ENCODE assay signal across 8 mouse cellular contexts in genomic region chr11:71389659-71390058, GRCm38 (mm10).
DNase-seq lines count a peak whose midpoint lies in the region; ATAC-seq and TF ChIP-seq lines count a peak whose summit lies in the region.

No protein-coding gene starts in this region.

- 11% methylated on average over 7 of the region's 7 CpGs for WGBS in forebrain, postnatal 0 days
- 25% methylated on average over 7 of the region's 7 CpGs for WGBS in limb, embryonic 10.5 days
- WGBS in stomach, embryonic 14.5 days, result 20% methylated on average over 7 of the region's 7 CpGs

- H3K36me3 ChIP-seq in forebrain, postnatal 0 days (ENCODE audit: insufficient read depth), result no peaks in the 10 kb centered on the region
- no peaks in the 10 kb centered on the region for H3K36me3 ChIP-seq in limb, embryonic 10.5 days
- H3K36me3 ChIP-seq in stomach, embryonic 14.5 days (ENCODE audit: control insufficient read depth, insufficient read depth, low read length), result no peaks in the 10 kb centered on the region

- H3K9me3 ChIP-seq in forebrain, postnatal 0 days (ENCODE audit: low read length), result no peaks in the 10 kb centered on the region
- no peaks in the 10 kb centered on the region for H3K9me3 ChIP-seq in limb, embryonic 10.5 days (replicated peaks)
- H3K9me3 ChIP-seq in stomach, embryonic 14.5 days (ENCODE audit: control insufficient read depth, low read depth, low read length), result no peaks in the 10 kb centered on the region

- H3K27ac ChIP-seq in forebrain, postnatal 0 days (ENCODE audit: low read depth, low read length), result no peak overlapping the region
- no peak overlapping the region for H3K27ac ChIP-seq in limb, embryonic 10.5 days
- H3K27ac ChIP-seq in stomach, embryonic 14.5 days (ENCODE audit: low read length), result no peak overlapping the region

- TF ChIP-seq CTCF in forebrain, postnatal 0 days (IDR thresholded peaks at IDR 0.05; ENCODE audit: low read depth), result no peak

- ATAC-seq in forebrain, postnatal 0 days, result peak; percentile 79
- ATAC-seq in stomach, embryonic 14.5 days (ENCODE audit: insufficient number of reproducible peaks, insufficient read depth, low FRiP score, low read depth), result 0 out of 2 replicates have a peak, but pooled peaks have one; percentile 33

- peaks cover 6% of the 10 kb centered on the region; the same call in 1 of the 2 replicates for H3K4me1 ChIP-seq in forebrain, postnatal 0 days (ENCODE audit: insufficient read depth)
- no peaks in the 10 kb centered on the region for H3K4me1 ChIP-seq in limb, embryonic 10.5 days
- no peaks in the 10 kb centered on the region for H3K4me1 ChIP-seq in stomach, embryonic 14.5 days (ENCODE audit: control insufficient read depth, insufficient read depth, low read length)

- no peaks in the 10 kb centered on the region for H3K27me3 ChIP-seq in forebrain, postnatal 0 days (ENCODE audit: insufficient read depth, low read length)
- no peaks in the 10 kb centered on the region for H3K27me3 ChIP-seq in limb, embryonic 10.5 days (ENCODE audit: low read depth, poor library complexity, severe bottlenecking)
- H3K27me3 ChIP-seq in stomach, embryonic 14.5 days (ENCODE audit: control insufficient read depth, insufficient read depth, low read length), result no peaks in the 10 kb centered on the region

- H3K4me2 ChIP-seq in forebrain, postnatal 0 days (ENCODE audit: low read depth), result peak overlapping the region; percentile 32
- H3K4me2 ChIP-seq in stomach, embryonic 14.5 days (replicated peaks; ENCODE audit: low read depth, low read length), result no peak overlapping the region

- H3K4me3 ChIP-seq in forebrain, postnatal 0 days (ENCODE audit: low read depth, low read length), result no peak overlapping the region
- no peak overlapping the region for H3K4me3 ChIP-seq in limb, embryonic 10.5 days
- no peak overlapping the region for H3K4me3 ChIP-seq in stomach, embryonic 14.5 days (ENCODE audit: low read depth, low read length)

- peak; percentile 35 to 64 for DNase-seq in adrenal gland, adult (ENCODE audit: inconsistent age in 2 of 2, low spot score in 1 of 2)
- no peak for DNase-seq in adrenal gland, postnatal 4 days (ENCODE audit: low spot score in 2 of 2)
- peak; percentile 44 to 46 for DNase-seq in right cerebral cortex, postnatal 10 days (ENCODE audit: low spot score in 2 of 2)
- DNase-seq in right cerebral cortex, adult 18-20 months, result no peak
- DNase-seq in forebrain, postnatal 0 days, result peak; percentile 48
- peak; percentile 73 for DNase-seq in limb, embryonic 10.5 days (ENCODE audit: low spot score)
- DNase-seq in thymus, postnatal 25 days, result no peak

- H3K9ac ChIP-seq in forebrain, postnatal 0 days, result peak overlapping the region; percentile 19; the same call in 1 of the 2 replicates
- no peak overlapping the region for H3K9ac ChIP-seq in stomach, embryonic 14.5 days (replicated peaks; ENCODE audit: low read depth, low read length)

Comparison
In these comparisons a context has a peak if more than half of its experiments do, and no peak if none do; other contexts are left out.
1. DNase-seq: peak in adrenal gland, adult (2 of 2), right cerebral cortex, postnatal 10 days (2 of 2), forebrain, postnatal 0 days (single experiment) and limb, embryonic 10.5 days (single experiment); none in adrenal gland, postnatal 4 days (0 of 2), right cerebral cortex, adult 18-20 months (single experiment) and thymus, postnatal 25 days (single experiment).